Mouse (Mus musculus) left cerebral cortex, postnatal 36 days (tissue): ENCODE results near the gene Klhl3. TPM values are rescaled to one million over a fixed set of nuclear protein-coding genes. Genes with fewer than 3 reads are reported as not detected.

Experiments
- DNase-seq, 2 experiments: peaks; one replicate each; pipeline ENCODE4 v3.0.0; 2021 to 2022; ENCODE audit warnings: low spot score in 2 of 2, mixed read lengths in 1 of 2
- intact Hi-C: fragments of 180-260 bp; cut with DNase I; formaldehyde crosslinking; loops from one replicate; pipeline ENCODE4 v1.15.1; 2025
- total RNA-seq, 2 experiments: library from RNA; stranded (reverse); gene quantifications; 2 replicates each; pipeline ENCODE4 v1.2.3; 2021

The Klhl3 gene
- total RNA-seq, 2 experiments from 2014 or later = 27.8 to 38.4 TPM

DNA sequence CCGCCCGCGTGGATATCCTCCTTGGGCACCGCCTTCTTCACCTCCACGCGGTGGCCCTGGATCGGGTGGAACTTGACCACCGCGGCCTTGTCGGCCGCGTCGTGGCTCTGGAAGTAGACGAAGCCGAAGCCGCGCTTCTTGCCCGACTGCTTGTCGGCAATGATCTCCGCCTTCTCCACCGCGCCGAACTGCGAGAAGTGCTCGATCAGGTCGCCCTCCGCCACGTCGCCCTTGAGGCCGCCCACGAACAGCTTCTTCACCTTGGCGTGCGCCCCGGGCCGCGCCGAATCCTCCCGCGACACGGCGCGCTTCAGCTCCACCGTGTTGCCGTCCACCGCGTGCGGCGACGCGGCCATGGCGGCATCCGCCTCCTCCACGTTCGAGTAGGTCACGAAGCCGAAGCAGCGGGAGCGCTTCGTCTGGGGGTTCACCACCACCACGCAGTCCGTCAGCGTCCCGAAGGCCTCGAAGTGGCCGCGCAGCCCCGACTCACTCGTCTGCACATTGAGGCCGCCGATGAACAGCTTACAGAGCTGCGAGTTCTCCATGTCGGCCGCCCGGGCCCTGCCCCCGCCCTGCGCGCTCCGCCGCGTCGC is 14.5 kb upstream of the Klhl3 start:
- DNase-seq = peak; percentile 81 to 85
- intact Hi-C loops = loop anchor here (2.0 to 5.0 kb wide), 2 partner anchors 15 to 89 kb away; partner anchors contain the start of genes Klhl3 and Ubqln1

DNA sequence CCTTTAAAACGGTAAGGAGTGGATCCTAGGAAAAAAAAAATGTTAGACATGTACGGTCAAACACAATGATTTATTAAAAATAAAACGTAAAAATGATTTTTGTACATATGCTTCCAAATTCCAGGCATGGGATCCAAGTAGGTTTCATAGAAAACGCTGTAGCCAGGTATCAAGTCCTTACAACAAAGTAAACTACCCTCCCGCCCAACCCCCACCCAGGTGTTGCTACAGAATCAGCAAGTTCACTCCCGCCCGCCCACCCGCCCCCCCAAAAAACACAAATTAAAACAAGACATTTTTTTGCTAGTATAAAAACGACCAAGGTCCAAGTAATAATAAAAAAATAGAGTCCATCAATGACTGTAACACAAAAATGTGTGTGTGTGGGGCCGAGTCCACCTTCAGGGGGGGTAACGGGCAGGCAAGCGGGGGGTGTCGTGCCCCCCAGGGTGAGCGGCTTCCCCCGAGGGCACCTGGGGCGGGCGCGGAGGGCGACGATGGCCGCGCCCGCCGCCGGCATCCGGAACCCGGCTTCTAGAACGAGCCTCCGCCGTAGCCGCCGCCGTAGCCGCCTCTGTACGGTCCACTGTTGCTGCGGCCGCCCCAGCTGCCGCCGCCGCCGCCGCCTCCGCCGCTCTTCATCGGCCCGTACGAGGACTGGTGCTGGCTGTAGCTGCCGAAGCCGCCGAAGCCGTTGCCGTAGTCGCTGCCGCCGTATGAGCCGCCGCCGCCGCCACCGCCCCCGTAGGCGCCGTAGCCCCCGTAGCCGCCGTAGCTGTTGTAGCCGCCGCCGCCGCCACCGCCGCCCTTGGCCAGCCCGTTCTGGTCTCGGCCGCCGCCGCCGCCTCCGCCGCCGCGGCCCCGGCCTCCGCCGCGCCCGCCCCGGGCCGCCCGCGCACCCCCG is 13.7 kb upstream of the Klhl3 start:
- intact Hi-C loops = loop anchor here (5.0 kb wide), 1 partner anchor 90 kb away; the partner anchor contains the start of gene Ubqln1
- peak in 1 of 2 experiments; percentile 26 for DNase-seq

DNA sequence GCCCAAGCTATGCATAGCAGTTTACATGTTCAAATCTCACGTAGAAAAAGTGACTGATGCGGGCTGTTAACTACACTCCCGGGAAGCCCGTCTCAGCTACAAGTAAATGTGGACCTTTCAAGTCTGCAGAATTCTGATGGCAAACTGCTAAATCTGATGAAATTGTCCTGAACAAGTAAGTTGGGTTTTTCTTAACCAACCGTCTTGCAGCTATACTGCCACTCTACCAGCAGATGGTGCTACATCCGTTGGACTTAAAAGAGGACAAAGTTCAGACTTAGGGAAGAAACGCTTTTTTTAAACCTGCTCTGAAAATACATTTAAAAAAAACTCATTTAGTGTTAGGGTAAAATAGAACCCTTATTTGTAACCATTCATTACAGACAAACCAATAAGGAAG is 12.7 kb upstream of the Klhl3 start:
- DNase-seq = no peak

DNA sequence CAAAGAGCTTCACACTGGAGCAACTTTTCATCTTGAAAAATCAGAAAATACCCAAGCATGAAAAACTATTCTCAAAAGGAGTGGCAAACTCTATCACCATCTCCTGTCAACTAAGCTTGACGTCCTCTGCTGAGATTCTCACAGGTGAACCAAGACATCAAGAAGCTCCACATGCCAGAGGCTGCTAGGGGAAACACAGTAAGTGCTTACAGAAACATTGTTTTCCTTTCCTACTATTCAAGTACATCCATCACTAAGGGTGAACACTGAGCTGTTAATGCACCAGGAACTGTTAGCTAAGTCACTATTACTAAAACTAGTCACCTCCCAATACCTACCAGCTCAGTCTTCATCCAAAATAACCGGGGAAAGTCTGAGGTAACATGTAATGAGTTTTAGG is 11.6 kb upstream of the Klhl3 start:
- no peak for DNase-seq
- intact Hi-C loops = loop anchor here (5.0 kb wide), 1 partner anchor 92 kb away; the partner anchor contains the start of gene Ubqln1

More for the DNA sequence above, 12.7 kb upstream of the Klhl3 start:
- intact Hi-C loops = loop anchor here (5.0 kb wide), 1 partner anchor 91 kb away; the partner anchor contains the start of gene Ubqln1

DNA sequence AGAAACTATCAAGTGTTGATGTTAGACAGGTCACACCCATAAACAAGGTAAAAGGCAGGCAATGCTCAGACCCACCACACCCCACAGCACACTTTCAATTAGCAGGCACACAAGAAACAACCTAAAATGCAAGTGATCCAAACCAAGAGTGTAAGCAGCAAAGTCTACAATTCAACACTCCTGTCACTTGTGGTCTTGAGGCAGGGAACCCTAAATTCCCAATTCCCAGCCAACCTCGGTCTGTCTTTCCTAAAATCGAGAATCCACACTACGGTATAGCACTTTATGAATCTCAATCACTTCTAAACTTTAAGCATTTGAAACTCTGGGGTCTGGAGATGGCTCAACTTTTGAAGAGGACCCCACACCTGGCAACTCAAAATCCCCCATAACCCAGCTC is 10.9 kb upstream of the Klhl3 start:
- intact Hi-C loops = no loop called here
- no peak for DNase-seq

DNA sequence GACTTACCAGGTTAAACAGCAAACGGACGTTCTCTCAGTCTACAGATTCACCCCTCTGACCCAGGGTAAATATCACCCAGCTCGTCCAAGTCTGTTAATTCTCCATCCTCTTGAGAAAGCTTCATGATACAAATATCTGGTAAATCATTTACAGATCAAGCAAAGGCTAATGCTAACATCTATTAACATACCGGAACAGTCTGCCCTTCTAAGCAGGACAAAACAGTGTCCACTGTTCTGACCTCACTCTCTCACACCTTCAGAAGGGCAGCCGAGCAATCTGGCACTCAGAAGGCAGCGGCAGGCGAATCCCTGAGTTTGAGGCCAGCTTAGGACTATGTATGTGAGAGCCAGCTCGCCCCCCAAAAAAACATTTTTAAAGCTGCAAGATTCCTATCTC is 10.0 kb upstream of the Klhl3 start:
- DNase-seq = no peak
- intact Hi-C loops = no loop called here

DNA sequence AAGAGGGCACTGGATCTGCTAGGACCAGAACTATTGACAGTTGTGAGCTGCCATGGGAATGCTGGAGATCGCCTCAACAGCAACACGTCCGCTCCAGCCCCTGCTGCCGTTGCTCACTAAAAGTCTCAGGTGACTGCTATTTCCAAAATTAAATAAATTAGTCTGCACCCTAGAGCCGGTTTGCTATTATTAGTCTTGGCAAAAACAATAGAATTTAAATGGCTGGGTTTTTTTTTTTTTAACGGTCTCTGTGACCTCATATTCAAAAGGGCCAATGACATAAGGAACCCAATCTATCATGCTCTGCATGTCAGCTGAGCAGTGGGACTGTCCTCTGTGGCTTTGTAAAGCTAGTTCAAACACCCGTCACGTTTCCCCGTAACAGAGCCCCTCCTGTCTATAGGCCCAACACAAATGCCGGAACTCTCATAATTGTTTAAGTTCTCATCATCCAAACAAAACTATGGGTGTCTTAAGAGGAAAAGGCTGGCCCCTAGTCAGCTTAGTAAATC is 9.4 kb upstream of the Klhl3 start:
- intact Hi-C loops = no loop called here
- DNase-seq = no peak

DNA sequence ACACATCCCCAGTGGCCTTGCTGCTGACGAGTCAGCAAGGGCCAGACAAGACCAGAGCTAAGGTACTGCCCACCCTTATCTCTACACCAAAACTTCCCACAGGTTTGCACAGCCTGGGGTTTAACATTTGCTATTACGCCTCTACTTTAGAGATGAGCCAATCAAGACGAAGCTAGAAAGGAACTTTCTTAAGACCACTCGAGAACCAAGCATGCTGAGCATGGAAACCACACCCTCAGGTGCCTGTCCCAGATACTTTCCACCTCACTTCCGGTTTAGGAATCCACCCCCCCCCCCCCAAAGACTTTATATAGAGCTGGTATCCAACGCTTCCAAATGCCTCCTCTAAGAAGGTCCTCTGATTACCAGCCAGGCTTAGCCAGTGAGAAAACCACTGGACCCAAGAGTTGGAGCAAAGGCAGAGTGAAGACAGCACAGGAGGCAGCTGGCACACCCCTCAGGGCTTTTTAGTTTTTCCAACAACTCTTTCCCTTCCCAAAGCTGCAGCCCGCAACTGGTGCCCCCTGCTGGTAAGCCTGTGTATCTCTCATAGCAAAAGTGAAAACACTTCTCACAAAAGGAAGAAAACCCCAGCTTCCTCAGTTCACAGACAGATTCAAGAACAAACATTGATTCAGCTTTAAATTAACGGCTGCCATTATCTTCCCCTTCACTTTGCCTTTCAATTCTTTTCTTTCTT is 4.1 kb upstream of the Klhl3 start:
- intact Hi-C loops = loop anchor here (2.0 kb wide), 1 partner anchor 105 kb away; no protein-coding TSS in a partner anchor
- DNase-seq = peak in 1 of 2 experiments; percentile 43

DNA sequence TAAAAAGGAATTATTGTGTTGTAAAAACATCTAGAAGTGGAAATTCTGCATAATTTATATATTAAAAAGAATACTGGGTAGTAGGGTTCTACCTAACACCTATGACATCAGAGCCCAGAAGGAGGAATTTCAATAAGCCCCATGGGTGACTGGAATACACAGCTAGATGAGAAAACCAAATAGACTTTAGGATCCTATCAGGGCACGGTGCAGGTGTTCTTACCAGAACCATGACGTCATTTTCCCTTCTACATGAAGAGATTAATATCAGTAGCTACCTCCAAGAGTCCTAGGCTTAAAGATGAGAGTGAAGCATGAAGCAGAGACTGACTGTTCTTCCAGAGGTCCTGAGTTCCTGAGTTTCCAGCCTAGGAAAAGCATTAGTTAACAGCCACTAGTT is 3.4 kb upstream of the Klhl3 start:
- intact Hi-C loops = loop anchor here (2.0 kb wide), 1 partner anchor 104 kb away; no protein-coding TSS in a partner anchor
- no peak for DNase-seq

DNA sequence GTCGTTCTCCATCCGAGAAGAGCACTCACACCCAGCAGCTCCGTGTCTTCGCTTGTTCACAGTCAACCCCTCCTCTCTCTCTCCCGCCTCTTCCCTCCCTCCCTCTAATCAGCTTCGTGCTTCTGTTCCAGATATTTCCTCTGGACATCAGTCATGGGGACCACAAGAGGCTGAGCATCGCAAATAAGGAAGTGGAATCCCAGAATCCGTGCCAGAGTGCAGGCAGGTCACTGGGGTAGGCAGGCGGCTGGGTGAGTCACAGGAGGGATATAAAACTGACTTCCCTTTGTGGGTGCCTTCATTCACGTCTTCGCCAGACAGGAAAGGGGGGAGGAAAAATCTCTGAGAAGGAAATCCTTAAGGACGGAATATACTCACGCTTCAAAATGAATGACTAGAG is 1.8 kb upstream of the Klhl3 start:
- no peak for DNase-seq
- intact Hi-C loops = no loop called here

DNA sequence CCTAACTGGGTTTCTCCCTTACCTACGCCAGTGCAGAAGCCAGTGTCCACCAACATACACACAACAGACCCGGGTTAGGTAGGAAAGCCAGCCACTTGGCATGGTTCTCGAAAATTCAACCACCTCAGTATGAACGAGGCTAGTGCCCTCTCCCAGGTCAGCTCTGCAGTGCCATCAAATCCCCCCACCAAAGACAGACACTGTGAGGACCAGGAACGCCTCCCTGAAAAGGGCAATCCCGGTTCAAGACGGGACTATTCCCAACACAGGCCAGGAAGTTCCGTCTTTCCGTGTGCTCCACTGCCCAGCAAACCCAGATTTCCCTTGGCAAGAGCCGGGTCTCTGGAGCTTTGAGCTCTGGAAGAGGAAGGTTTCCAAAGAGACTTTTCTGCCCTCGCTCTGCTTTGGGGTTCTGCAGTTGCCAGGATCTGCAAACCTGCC is 771 bp downstream of the Klhl3 start:
- intact Hi-C loops = loop anchor here (1.0 to 2.0 kb wide), 3 partner anchors 16 to 80 kb away; partner anchors contain the start of gene Hnrnpa0
- DNase-seq = peak in 1 of 2 experiments; percentile 32

DNA sequence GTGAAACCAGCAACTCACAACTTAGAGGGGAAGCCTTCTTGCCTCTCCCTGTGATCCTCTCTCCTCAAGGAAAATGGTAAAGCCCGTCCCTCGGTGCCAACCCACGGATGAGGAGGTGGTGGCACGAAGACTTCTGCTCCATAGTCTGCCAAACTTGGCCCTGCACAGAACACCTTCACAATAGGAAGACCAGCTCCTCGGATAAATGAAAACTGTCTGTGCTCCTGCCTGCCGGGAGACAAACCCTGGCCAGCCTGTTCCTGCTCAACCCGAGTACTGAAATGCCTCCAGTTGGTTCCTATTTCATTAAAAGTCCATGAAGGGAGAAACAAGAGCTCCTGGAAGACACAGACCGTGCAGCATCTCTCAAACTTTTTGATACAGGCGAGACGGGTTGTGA is 1.2 kb downstream of the Klhl3 start:
- peak; percentile 54 to 70 for DNase-seq
- intact Hi-C loops = loop anchor here (2.0 kb wide), 1 partner anchor 17 kb away; the partner anchor contains the start of gene Hnrnpa0

DNA sequence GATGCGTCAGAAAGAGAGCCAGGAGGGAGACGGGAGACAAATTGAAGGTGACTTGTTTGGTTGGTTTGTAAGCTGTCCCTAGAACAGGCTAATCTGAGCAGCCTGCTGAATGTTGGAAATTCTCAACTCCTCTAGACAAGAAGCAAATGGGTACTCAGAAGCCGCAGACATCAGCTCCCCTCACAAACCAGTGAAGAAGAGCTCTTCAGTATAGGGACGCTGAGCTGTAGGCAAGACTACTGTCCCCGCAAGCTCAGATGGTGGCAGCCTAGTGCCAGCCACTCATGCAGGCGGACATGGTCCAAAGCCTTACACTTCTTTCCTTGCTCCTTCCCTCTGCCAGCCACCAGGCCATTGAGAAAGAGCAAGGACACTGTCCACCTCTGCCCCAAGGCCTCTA is 2.1 kb downstream of the Klhl3 start:
- peak; percentile 42 to 54 for DNase-seq
- intact Hi-C loops = no loop called here

DNA sequence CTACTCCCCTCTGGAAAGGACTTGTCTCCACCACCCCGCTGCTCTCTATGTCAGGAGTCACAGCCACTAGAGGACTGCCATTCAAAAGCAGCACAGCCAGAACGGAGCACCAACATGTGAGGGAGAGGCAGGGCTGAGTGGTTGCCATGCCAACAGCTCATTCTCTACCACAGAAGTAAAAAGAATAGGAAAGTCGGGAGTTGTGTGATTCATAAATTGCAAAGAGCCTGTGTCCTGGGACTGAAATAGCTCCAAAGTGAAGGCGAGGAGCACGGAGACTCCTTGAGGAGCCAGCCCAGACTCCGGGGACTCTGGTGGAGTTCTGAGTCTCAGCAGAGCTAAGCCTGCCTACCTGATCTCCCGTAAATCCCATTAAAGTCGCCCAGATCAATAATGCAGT is 22.7 kb downstream of the Klhl3 start:
- DNase-seq = peak; percentile 68 to 69
- intact Hi-C loops = no loop called here

DNA sequence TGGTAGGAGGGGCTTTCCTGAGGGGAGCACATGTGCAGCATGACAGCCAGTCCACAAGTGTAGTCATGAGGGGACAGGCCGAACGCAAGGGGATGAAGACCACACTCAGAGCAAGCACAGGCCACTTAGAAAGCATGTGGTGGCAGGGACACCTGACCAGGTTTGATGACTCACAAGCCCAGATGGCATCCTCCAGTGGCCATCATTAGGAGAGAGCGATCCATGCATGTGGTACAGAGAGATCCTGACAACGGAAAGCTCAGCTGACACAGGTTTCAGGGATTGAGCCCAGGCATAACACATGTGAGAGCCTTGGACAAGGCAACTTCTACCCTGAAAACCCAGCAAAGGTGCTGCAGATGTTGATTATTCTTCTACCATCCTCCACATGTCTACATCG is 29.0 kb downstream of the Klhl3 start:
- intact Hi-C loops = no loop called here
- DNase-seq = no peak

DNA sequence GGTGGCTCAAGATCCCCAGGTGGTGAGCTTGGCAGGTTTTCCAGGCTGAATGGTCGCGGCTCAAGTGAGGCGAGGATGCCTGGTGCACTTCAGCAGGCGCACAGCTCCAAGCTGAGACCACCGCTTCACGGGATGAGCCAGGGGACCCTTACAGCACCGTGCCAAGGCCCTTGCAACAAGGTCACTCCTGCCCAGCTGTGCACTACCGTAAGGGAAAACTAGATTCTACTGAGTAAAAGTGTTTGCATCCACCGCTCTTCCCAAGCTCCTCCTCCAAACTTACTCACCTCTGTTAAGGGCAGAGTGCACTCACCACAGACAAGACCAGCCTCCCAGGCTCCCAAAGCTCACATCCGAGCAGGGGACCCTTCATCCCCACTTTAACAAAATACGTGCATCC is 29.9 kb downstream of the Klhl3 start:
- DNase-seq = no peak

DNA sequence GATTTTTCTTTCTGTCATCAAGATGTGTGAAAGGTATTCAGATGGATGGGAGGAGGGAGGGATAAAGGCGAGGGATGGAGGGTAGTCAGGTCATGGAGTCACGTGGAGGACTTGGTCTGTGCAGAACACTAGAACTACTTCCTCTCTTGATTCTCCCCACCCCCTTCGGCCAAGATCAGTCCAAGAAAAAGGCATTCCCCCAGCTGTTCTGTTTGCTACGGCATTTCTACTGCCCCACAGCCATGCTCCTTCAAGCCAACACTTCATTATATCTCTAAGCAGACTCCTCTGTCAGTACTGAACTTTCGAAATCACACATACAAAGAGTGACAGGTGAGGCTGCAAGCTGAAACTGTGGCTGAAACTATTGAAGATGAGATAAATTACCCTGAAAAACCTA is 30.3 kb downstream of the Klhl3 start:
- no peak for DNase-seq

More for the DNA sequence above, 29.9 kb downstream of the Klhl3 start:
- intact Hi-C loops = no loop called here

DNA sequence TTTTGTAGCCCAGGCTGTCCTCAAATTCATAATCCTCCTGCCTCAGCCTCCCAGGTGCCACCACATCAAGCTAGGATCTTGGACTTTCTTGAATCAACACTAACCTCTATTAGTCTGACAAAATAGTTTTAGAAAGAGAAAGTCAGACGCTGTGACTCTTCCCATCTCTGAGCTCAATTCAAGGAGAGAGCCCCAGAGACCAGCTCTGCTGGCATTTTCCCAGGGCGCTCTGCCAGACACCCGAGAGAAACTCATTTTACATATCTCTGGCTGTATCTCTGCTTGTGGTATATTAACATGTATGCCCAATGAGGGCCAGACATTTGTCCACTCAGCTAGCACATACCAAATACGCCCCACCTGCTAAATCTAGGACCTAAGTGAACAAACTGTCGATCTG is 35.0 kb downstream of the Klhl3 start:
- intact Hi-C loops = no loop called here
- no peak for DNase-seq

More for the DNA sequence above, 30.3 kb downstream of the Klhl3 start:
- intact Hi-C loops = no loop called here

DNA sequence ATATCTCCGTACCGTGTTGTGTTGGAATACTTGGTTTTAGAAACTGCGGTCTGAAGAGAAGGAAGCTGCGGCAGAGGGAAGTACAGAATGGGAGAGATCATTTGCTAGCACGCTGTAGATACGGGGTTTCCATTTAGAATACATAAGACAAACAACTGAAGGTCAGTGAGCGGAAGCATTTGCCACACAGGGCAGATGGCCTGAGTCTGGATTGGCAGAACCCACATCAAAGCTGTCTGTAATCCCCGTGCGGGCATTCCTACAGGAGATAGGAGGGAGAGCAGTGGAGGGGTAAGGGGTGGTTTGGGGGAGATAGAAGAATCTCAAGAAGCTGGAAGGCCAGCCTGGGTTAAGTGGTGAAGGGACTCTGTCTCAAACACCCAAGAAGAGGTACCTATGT is 38.5 kb downstream of the Klhl3 start:
- intact Hi-C loops = no loop called here
- DNase-seq = no peak

DNA sequence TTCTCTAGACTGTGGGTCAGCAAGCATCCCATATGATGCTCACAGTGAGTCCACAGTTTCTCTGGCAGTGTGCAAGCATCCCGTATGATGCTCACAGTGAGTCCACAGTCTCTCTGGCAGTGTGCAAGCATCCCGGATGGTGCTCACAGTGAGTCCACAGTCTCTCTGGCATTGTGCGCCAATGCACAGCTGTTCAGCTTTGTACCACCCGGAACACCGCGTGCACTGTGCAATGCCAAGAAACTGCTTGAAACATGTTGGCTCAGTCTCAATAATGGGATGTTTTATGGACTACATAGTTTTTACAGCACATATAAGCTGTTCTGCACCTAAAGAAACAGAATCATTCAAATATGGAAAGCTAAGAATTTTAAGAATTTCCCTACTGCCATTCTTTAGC is 38.9 kb downstream of the Klhl3 start:
- intact Hi-C loops = no loop called here
- peak; percentile 51 to 66 for DNase-seq
